Mouse (Mus musculus) CH12.LX (cell line): Measurements from ENCODE around the gene Zfp689. TPM values are rescaled to one million over a fixed set of nuclear protein-coding genes. Genes with fewer than 3 reads are reported as not detected.

Source experiments
- DNase-seq: peaks from one replicate; pipeline ENCODE4 v3.0.0-alpha.2; 2013; ENCODE audit errors: extremely low read depth
- H3K27ac ChIP-seq: 2 replicates; pipeline ENCODE4 v1.5.1; 2012; ENCODE audit warnings: low read depth, mild to moderate bottlenecking, control low read depth, moderate library complexity; ENCODE audit not compliant: insufficient read depth
- H3K27me3 ChIP-seq: replicated peaks from 2 replicates; pipeline ENCODE3; 2012; ENCODE audit warnings: inconsistent platforms
- H3K36me3 ChIP-seq, 2 experiments: replicated peaks in 1 of 2; 2 replicates each; pipeline versions ENCODE3 to v1.6.1; 2012; ENCODE audit warnings: inconsistent platforms in 1 of 2, low read length in 1 of 2, mild to moderate bottlenecking in 1 of 2, mixed read lengths in 1 of 2, moderate library complexity in 1 of 2; ENCODE audit not compliant: control insufficient read depth in 1 of 2, insufficient read depth in 1 of 2
- H3K4me1 ChIP-seq, 2 experiments: 2 replicates each; pipeline ENCODE4 v1.6.1; 2012; ENCODE audit warnings: inconsistent platforms in 1 of 2, moderate library complexity in 1 of 2; ENCODE audit not compliant: insufficient read depth in 2 of 2, control insufficient read depth in 1 of 2
- H3K4me2 ChIP-seq: 2 replicates; pipeline ENCODE4 v1.6.1; 2012; ENCODE audit warnings: low read depth, mild to moderate bottlenecking, control low read depth; ENCODE audit not compliant: poor library complexity, insufficient read depth, severe bottlenecking
- H3K4me3 ChIP-seq, 3 experiments: fragments of 150-350 bp in 1 of 3; sonication (generic) in 1 of 3; replicated peaks in 1 of 3; 2 replicates each; pipeline versions ENCODE3 to v1.5.1; 2011 to 2012; ENCODE audit warnings: low read depth in 2 of 3, low read length in 2 of 3, mild to moderate bottlenecking in 2 of 3, moderate library complexity in 2 of 3, control low read depth in 1 of 3, improper control_type of control experiment in 1 of 3, inconsistent platforms in 1 of 3, mixed read lengths in 1 of 3; ENCODE audit not compliant: poor library complexity in 1 of 3
- H3K79me2 ChIP-seq: replicated peaks from 2 replicates; pipeline ENCODE4 v1.6.1; 2012; ENCODE audit warnings: mild to moderate bottlenecking, moderate library complexity; ENCODE audit not compliant: control insufficient read depth, poor library complexity, insufficient read depth, severe bottlenecking; ENCODE audit errors: extremely low read depth
- H3K9ac ChIP-seq: 2 replicates; pipeline ENCODE4 v1.6.1; 2012; ENCODE audit warnings: low read depth, mild to moderate bottlenecking, control low read depth, moderate library complexity; ENCODE audit not compliant: insufficient read depth
- H3K9me3 ChIP-seq: replicated peaks from 2 replicates; pipeline ENCODE3; 2012; ENCODE audit warnings: low read length, inconsistent platforms, mixed read lengths
- ETS1 ChIP-seq: conservative IDR thresholded peaks from 2 replicates; pipeline ENCODE4 v1.6.1; 2012; ENCODE audit warnings: low read depth, mild to moderate bottlenecking, inconsistent platforms, low read length, improper control_type of control experiment, moderate library complexity
- HCFC1 ChIP-seq: IDR thresholded peaks from 2 replicates; pipeline ENCODE4 v1.6.1; 2012; ENCODE audit warnings: low read depth, mild to moderate bottlenecking, inconsistent platforms, low read length, improper control_type of control experiment
- IRF4 ChIP-seq: IDR thresholded peaks from 2 replicates; pipeline ENCODE4 v1.6.1; 2014; ENCODE audit warnings: low read depth, mild to moderate bottlenecking, inconsistent platforms, low read length, improper control_type of control experiment
- MXI1 ChIP-seq: IDR thresholded peaks from 2 replicates; pipeline ENCODE4 v1.6.1; 2011; ENCODE audit warnings: mild to moderate bottlenecking, low read depth, low read length, improper control_type of control experiment
- POLR2A ChIP-seq: IDR thresholded peaks from 2 replicates; pipeline ENCODE4 v1.6.1; 2011; ENCODE audit warnings: low read depth, mild to moderate bottlenecking, improper control_type of control experiment, low read length
- POLR2AphosphoS2 ChIP-seq: IDR thresholded peaks from 2 replicates; pipeline ENCODE4 v1.6.1; 2011; ENCODE audit warnings: low read depth, low read length, improper control_type of control experiment
- SIN3A ChIP-seq: IDR thresholded peaks from 2 replicates; pipeline ENCODE4 v1.6.1; 2012; ENCODE audit warnings: low read length, improper control_type of control experiment, inconsistent platforms
- TBP ChIP-seq: conservative IDR thresholded peaks from 2 replicates; pipeline ENCODE4 v1.6.1; 2011; ENCODE audit warnings: low read depth, low read length, improper control_type of control experiment
- USF2 ChIP-seq: conservative IDR thresholded peaks from 2 replicates; pipeline ENCODE4 v1.6.1; 2011; ENCODE audit warnings: low read depth, low read length, improper control_type of control experiment
- dilution Hi-C: fragments of 300-500 bp; cut with MboI; formaldehyde crosslinking; loops from 2 replicates; pipeline ENCODE4 v1.14.3; 2020; ENCODE audit warnings: low sequenced_read_pairs; ENCODE audit not compliant: extremely low pct_unique_long_range_greater_than_20kb, extremely low pct_ligation_motif_present
- in situ Hi-C: fragments of 300-500 bp; cut with MboI; formaldehyde crosslinking; loops from 3 replicates; pipeline ENCODE4 v1.14.3; 2019; ENCODE audit warnings: low sequenced_read_pairs, low pct_ligation_motif_present, low pct_unique_long_range_greater_than_20kb, mixed read lengths
- polyA plus RNA-seq: library from polyadenylated mRNA; unstranded; fragments of >175 nt; gene quantifications from 2 replicates; pipeline ENCODE4 v1.2.1, GENCODE M21; 2012; ENCODE audit warnings: low read depth; ENCODE audit not compliant: insufficient read length
- total RNA-seq, 2 experiments: library from RNA; depleted of rRNA; stranded (reverse); fragments of 300-350 nt in 1 of 2; fragments of >200 nt in 1 of 2; gene quantifications; 2 replicates each; pipeline ENCODE4 v1.2.3; 2012 to 2014

The Zfp689 gene
- total and polyA plus RNA-seq, 3 experiments, result 2.3 to 3.6 (median 3.2) TPM

GRCm38 (mm10) chr7:127480321-127480720 is 31.4 kb upstream of the Zfp689 start:
- Histone ChIP-seq H3K79me2 (peaks cover 53% of the 10 kb centered on the region), H3K27me3 (no peaks in the 10 kb centered on the region), H3K4me2 (peak overlapping the region; percentile 87), H3K36me3 (peaks cover 37 to 62% of the 10 kb centered on the region in 2 experiments), H3K4me1 (peaks cover 8 to 38% of the 10 kb centered on the region in 2 experiments), H3K9me3 (no peaks in the 10 kb centered on the region), H3K4me3 (peak overlapping the region; percentile 80 to 98 (median 97)), H3K27ac (peak overlapping the region; percentile 88), H3K9ac (peak overlapping the region; percentile 98)
- TF ChIP-seq MXI1 (peak; percentile 78), IRF4 (peak; percentile 86; the same call in 1 of the 2 replicates), POLR2AphosphoS2 (peak; percentile 55; the same call in 1 of the 2 replicates), ETS1 (no peak), POLR2A (no peak; the same call in 1 of the 2 replicates), TBP (peak; percentile 52; the same call in 1 of the 2 replicates), SIN3A (peak; percentile 98)
- in situ Hi-C loops, result no loop called here
- DNase-seq, result peak; percentile 96
- dilution Hi-C loops, result no loop called here

GRCm38 (mm10) chr7:127479318-127480225 is 30.6 kb upstream of the Zfp689 start:
- peaks cover 8 to 38% of the 10 kb centered on the region in 2 experiments for H3K4me1 ChIP-seq
- H3K27me3 ChIP-seq, result no peaks in the 10 kb centered on the region
- TF ChIP-seq USF2, result no peak
- no peak for TF ChIP-seq POLR2AphosphoS2
- peak; percentile 12; the same call in 1 of the 2 replicates for TF ChIP-seq IRF4
- TF ChIP-seq POLR2A, result peak; percentile 17; the same call in 1 of the 2 replicates
- TF ChIP-seq HCFC1, result 0 out of 2 replicates have a peak, but pooled peaks have one; percentile 29
- H3K27ac ChIP-seq, result peak overlapping the region; percentile 88
- dilution Hi-C loops (no loop called here), in situ Hi-C loops (loop anchor here (5.0 kb wide), 1 partner anchor 117 kb away; no protein-coding TSS in a partner anchor)
- peak overlapping the region; percentile 87 for H3K4me2 ChIP-seq
- DNase-seq, result peak; percentile 34
- no peaks in the 10 kb centered on the region for H3K9me3 ChIP-seq
- peak overlapping the region; percentile 98 for H3K9ac ChIP-seq
- peak overlapping the region; percentile 80 to 98 (median 97) for H3K4me3 ChIP-seq
- peaks cover 50% of the 10 kb centered on the region for H3K79me2 ChIP-seq
- H3K36me3 ChIP-seq, result peaks cover 37 to 62% of the 10 kb centered on the region in 2 experiments
